Mouse (Mus musculus): ENCODE measurements at regions not wholly inside any gene's neighbourhood (a gene's known extent, or its start where the extent isn't known, plus 50 kb on each side); places are given as distances from the start of the nearest gene placed in this dataset.

DNA sequence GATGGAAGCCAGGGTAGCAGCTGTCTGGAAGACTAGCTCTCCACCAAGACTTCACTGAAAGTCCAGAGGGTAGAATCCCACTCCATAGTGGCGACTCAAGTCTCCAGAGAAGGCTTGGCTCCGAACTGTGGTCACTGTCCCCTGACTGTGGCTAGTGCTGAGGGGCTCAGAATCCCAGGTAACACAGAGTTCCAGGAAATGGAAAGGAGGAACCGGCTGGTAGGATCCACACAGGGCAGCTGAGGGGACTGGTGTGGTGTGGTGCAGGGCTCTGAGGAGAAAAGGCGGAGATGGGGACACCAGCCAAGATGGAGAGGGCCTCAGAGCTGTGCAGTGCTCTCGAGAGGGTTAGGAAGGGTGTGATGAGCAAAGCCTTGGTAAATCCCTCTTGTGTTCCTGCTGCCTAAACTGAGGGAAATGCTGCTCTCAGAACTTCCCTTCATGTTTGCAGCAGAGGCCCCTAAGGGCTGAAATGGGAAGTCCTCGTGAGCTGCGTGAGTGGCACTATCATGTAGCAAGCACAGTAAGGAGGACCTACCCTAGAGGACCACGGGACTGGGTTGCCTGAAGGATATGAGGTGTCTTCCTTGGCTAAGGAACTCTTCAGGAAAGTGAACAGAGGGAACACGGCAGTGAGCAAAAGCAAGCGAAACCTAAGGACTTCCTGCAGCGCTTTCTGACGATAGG lies 946.2 kb downstream of the 4930447A16Rik start:
- DNase-seq (ENCODE audit: low spot score) (peak; percentile 47), ATAC-seq (no peak)
- no peak overlapping the region for H3K4me3 ChIP-seq (ENCODE audit: low read depth, low read length)
- TF ChIP-seq EP300 (IDR thresholded peaks at IDR 0.05) (no peak), CTCF (IDR thresholded peaks at IDR 0.05) (0 out of 2 replicates have a peak, but pooled peaks have one; percentile 3)
- no peaks in the 10 kb centered on the region for H3K36me3 ChIP-seq (ENCODE audit: insufficient read depth, low read length)
- WGBS = 69% methylated on average over 12 of the region's 12 CpGs
- H3K4me1 ChIP-seq (ENCODE audit: insufficient read depth, low read depth, low read length) = peaks cover 7% of the 10 kb centered on the region; the same call in 1 of the 2 replicates
- H3K27me3 ChIP-seq (replicated peaks; ENCODE audit: insufficient read depth, low read length) = no peaks in the 10 kb centered on the region
- H3K9ac ChIP-seq (replicated peaks; ENCODE audit: low read depth) = no peak overlapping the region
- H3K4me2 ChIP-seq (replicated peaks; ENCODE audit: low read depth, low read length) = no peak overlapping the region
- no peaks in the 10 kb centered on the region for H3K9me3 ChIP-seq (ENCODE audit: low read length)
- H3K27ac ChIP-seq (ENCODE audit: low read length) = no peak overlapping the region

DNA sequence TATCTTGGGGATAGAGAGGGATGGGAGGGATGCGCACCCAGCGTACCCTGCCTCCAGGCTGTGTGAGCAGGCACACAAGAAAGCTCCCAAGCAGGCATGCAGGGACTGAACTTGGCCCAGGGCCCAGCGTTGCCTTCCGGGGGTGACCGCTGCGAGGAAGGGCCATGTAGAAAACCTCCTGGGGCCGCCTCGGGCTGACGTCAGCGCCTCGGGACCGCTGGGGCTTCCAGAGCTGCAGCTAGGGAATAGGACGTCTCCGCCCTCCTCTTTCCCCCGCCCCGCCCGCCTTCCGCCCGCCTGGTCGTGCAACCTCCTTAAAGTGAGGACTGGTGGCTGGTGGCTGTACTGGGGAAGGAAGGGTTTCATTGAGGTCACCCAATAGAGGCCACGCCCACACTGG lies 948.4 kb downstream of the 4930447A16Rik start:
- Histone ChIP-seq H3K9ac (replicated peaks; ENCODE audit: low read depth) (no peak overlapping the region), H3K4me2 (replicated peaks; ENCODE audit: low read depth, low read length) (peak overlapping the region; percentile 41), H3K36me3 (ENCODE audit: insufficient read depth, low read length) (no peaks in the 10 kb centered on the region), H3K27me3 (replicated peaks; ENCODE audit: insufficient read depth, low read length) (no peaks in the 10 kb centered on the region), H3K4me3 (ENCODE audit: low read depth, low read length) (no peak overlapping the region), H3K27ac (ENCODE audit: low read length) (peak overlapping the region; percentile 26; the same call in 1 of the 2 replicates), H3K4me1 (ENCODE audit: insufficient read depth, low read depth, low read length) (peaks cover 7% of the 10 kb centered on the region; the same call in 1 of the 2 replicates), H3K9me3 (ENCODE audit: low read length) (no peaks in the 10 kb centered on the region)
- TF ChIP-seq CTCF (IDR thresholded peaks at IDR 0.05) (no peak; the same call in 1 of the 2 replicates), EP300 (IDR thresholded peaks at IDR 0.05) (peak; percentile 68; the same call in 1 of the 2 replicates)
- ATAC-seq (peak; percentile 92), DNase-seq (ENCODE audit: low spot score) (peak; percentile 91)
- 3% methylated on average over 20 of the region's 21 CpGs for WGBS

DNA sequence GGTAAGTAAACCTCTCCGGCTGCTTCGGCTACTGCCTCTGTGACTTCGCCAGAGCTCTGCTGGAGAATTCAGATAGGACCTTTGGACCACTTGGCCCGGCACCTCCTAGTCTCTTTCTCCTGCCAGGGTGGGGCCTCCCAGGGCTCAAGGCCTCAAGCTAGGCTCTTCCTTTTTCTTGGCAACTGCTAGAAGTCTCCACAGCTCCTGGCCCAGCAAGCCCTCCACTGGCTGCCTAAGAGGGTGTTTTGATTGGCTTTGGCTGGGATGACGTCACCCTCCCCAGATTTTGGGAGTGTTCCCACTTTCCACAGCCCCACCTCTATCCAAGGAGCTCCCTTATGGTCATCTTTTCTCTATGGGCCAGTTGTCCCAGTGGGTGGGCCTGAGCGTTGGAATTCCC lies 949.4 kb downstream of the 4930447A16Rik start:
- Histone ChIP-seq H3K36me3 (ENCODE audit: insufficient read depth, low read length) (no peaks in the 10 kb centered on the region), H3K4me2 (replicated peaks; ENCODE audit: low read depth, low read length) (no peak overlapping the region), H3K4me3 (ENCODE audit: low read depth, low read length) (no peak overlapping the region), H3K9ac (replicated peaks; ENCODE audit: low read depth) (no peak overlapping the region), H3K27me3 (replicated peaks; ENCODE audit: insufficient read depth, low read length) (no peaks in the 10 kb centered on the region), H3K4me1 (ENCODE audit: insufficient read depth, low read depth, low read length) (peaks cover 7% of the 10 kb centered on the region; the same call in 1 of the 2 replicates), H3K9me3 (ENCODE audit: low read length) (no peaks in the 10 kb centered on the region), H3K27ac (ENCODE audit: low read length) (peak overlapping the region; percentile 28; the same call in 1 of the 2 replicates)
- no peak for TF ChIP-seq CTCF (IDR thresholded peaks at IDR 0.05)
- TF ChIP-seq EP300 (IDR thresholded peaks at IDR 0.05) = no peak; the same call in 1 of the 2 replicates
- WGBS = 58% methylated on average over 6 of the region's 6 CpGs
- ATAC-seq = peak; percentile 66
- DNase-seq (ENCODE audit: low spot score) = peak; percentile 84

DNA sequence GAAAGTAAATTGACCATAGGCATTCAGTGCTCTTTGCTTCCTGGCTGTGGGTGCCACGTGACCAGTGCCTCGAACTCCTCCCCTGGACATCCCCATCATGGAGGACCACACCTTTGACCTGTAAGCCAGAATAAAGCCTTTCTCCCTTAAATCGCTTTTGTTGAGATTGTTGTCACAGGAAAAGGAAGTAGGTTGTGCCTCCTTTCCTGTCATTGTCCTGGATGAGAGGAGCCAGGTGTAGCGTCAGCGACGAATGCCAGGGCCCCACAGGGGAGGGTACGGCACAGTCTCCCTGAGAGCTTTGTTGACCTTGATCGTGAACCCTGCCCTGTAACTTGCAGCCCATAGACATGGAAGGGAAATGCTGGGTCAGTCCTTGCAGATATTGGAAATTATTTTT lies 952.8 kb downstream of the 4930447A16Rik start:
- Histone ChIP-seq H3K4me2 (replicated peaks; ENCODE audit: low read depth, low read length) (no peak overlapping the region), H3K9me3 (ENCODE audit: low read length) (no peaks in the 10 kb centered on the region), H3K27me3 (replicated peaks; ENCODE audit: insufficient read depth, low read length) (no peaks in the 10 kb centered on the region), H3K36me3 (ENCODE audit: insufficient read depth, low read length) (no peaks in the 10 kb centered on the region), H3K4me3 (ENCODE audit: low read depth, low read length) (no peak overlapping the region), H3K9ac (replicated peaks; ENCODE audit: low read depth) (no peak overlapping the region), H3K27ac (ENCODE audit: low read length) (no peak overlapping the region), H3K4me1 (ENCODE audit: insufficient read depth, low read depth, low read length) (peaks cover 7% of the 10 kb centered on the region; the same call in 1 of the 2 replicates)
- WGBS = 53% methylated on average over 8 of the region's 8 CpGs
- DNase-seq (ENCODE audit: low spot score) (peak; percentile 24), ATAC-seq (peak; percentile 19; the same call in 1 of the 2 replicates)
- TF ChIP-seq CTCF (IDR thresholded peaks at IDR 0.05) = no peak
- TF ChIP-seq EP300 (IDR thresholded peaks at IDR 0.05) = peak; percentile 72

DNA sequence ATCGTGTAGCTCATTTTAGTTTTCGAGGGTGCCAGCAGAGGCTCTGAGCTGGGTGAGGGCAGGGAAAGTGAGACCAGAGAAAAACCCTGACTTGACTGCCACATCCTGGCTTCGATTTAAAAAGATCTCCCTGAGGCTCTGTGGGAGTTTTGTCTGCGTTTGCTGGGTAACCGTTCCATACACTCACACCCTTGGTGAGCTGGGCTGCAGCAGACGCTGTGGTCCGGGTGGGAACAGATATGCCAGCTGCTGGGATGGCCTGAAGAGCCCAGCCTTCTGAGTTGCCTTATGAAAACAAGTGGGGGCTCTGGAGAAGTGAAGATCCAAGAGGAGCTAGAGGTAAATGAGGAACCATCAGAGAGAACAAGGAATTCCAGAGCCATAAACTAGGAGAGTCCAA lies 962.3 kb downstream of the 4930447A16Rik start:
- H3K4me2 ChIP-seq (replicated peaks; ENCODE audit: low read depth, low read length) = no peak overlapping the region
- H3K9me3 ChIP-seq (ENCODE audit: low read length) = no peaks in the 10 kb centered on the region
- DNase-seq (ENCODE audit: low spot score) (no peak), ATAC-seq (no peak)
- TF ChIP-seq EP300 (IDR thresholded peaks at IDR 0.05) = no peak
- no peak for TF ChIP-seq CTCF (IDR thresholded peaks at IDR 0.05)
- no peak overlapping the region for H3K4me3 ChIP-seq (ENCODE audit: low read depth, low read length)
- H3K4me1 ChIP-seq (ENCODE audit: insufficient read depth, low read depth, low read length) = peaks cover 12% of the 10 kb centered on the region; the same call in 1 of the 2 replicates
- H3K9ac ChIP-seq (replicated peaks; ENCODE audit: low read depth) = no peak overlapping the region
- H3K36me3 ChIP-seq (ENCODE audit: insufficient read depth, low read length) = no peaks in the 10 kb centered on the region
- no peaks in the 10 kb centered on the region for H3K27me3 ChIP-seq (replicated peaks; ENCODE audit: insufficient read depth, low read length)
- WGBS = 66% methylated on average over 7 of the region's 7 CpGs
- H3K27ac ChIP-seq (ENCODE audit: low read length) = no peak overlapping the region

DNA sequence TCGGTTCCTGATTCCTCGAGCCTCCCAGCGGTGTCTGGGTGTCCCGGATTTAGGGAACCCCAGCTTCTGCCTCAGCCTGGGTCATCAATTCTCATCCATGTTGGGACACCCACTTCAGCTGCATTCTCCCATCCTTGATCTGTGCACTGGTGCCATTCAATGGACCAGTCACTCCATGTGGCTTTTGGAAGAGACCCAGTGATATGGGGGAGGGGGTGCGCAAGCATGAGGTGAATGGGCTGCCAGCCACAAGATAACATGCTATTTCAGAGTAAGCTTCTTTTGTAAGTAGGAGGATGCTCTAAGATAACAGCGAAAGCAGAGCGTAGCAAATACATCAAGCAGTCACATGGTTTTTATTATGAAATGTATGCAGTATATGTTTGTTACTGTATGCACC lies 963.1 kb downstream of the 4930447A16Rik start:
- no peaks in the 10 kb centered on the region for H3K36me3 ChIP-seq (ENCODE audit: insufficient read depth, low read length)
- no peak overlapping the region for H3K4me2 ChIP-seq (replicated peaks; ENCODE audit: low read depth, low read length)
- H3K4me1 ChIP-seq (ENCODE audit: insufficient read depth, low read depth, low read length) = peaks cover 12% of the 10 kb centered on the region; the same call in 1 of the 2 replicates
- ATAC-seq (no peak), DNase-seq (ENCODE audit: low spot score) (no peak)
- H3K4me3 ChIP-seq (ENCODE audit: low read depth, low read length) = no peak overlapping the region
- no peaks in the 10 kb centered on the region for H3K27me3 ChIP-seq (replicated peaks; ENCODE audit: insufficient read depth, low read length)
- no peak for TF ChIP-seq EP300 (IDR thresholded peaks at IDR 0.05)
- no peaks in the 10 kb centered on the region for H3K9me3 ChIP-seq (ENCODE audit: low read length)
- no peak overlapping the region for H3K27ac ChIP-seq (ENCODE audit: low read length)
- WGBS = 87% methylated on average over 7 of the region's 7 CpGs
- no peak overlapping the region for H3K9ac ChIP-seq (replicated peaks; ENCODE audit: low read depth)

All from lung, postnatal 0 days (tissue).